Mouse (Mus musculus): ENCODE data around the gene Ttpal. TPM values are rescaled to one million over a fixed set of nuclear protein-coding genes. Genes with fewer than 3 reads are reported as not detected.

Ttpal gene
- polyA plus RNA-seq (2011; ENCODE audit: insufficient read length, low read depth, missing spikeins), result 40.7 TPM in 2 replicates

DNA sequence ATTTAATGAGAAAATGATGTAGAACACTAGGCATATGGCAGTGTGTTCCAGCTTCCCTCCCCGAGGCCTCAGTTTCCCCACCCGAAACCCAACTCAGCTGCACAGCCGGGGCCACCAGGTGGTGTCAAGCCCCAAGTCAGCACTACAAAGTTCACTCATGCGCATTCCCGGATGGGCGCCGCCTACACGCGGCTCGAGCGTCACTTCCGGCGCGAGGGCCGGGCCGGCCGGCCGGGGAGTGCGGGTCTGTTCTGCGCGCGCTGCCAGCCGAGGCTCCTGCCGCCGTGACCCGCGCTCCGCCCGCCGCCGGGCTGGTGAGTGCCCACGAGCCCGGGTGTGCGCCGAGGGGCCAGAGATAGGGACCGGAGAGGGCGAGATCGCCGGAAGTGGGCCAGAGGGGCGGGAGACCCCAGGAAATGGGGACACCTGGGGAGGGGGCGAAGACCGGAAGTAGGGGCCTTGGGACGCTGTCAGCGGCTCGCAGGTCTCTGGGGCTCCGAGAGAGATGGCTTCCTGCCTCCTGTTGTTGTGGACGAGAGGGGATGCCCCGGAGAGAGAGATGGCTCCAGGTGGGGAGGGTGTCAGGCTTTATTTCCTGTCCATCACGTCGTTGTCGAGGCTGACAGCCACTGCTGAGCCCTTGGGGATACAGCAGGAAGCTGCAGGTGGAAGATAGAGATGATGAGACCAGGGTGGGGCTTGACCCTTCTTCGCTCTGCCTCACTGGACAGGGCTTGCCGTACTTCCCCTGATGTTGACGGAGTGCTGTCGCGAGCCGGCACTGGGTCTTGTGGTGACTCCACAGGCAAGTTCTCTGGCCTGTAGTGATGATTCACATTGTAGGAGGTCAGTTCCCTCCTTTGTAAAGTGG, at the start of gene Ttpal:
Gene Ttpal, plus strand, starts transcription at position 214 of the 871 bp plus-strand sequence.
- Histone ChIP-seq H3K27ac (ENCODE audit: insufficient read depth, low read length) (no peak within 1 kb of the TSS), H3K4me1 (ENCODE audit: control insufficient read depth, insufficient read depth, low read length) (no peaks in the 10 kb centered on the region), H3K4me3 (ENCODE audit: insufficient read depth, low read length) (peak within 1 kb of the TSS; percentile 80)
- TF ChIP-seq POLR2A (IDR thresholded peaks at IDR 0.05; ENCODE audit: low read depth, low read length) (peak; percentile 79), CTCF (IDR thresholded peaks at IDR 0.05; ENCODE audit: borderline replicate concordance, insufficient read depth, low read length) (peak; percentile 45; the same call in 1 of the 2 replicates)

DNA sequence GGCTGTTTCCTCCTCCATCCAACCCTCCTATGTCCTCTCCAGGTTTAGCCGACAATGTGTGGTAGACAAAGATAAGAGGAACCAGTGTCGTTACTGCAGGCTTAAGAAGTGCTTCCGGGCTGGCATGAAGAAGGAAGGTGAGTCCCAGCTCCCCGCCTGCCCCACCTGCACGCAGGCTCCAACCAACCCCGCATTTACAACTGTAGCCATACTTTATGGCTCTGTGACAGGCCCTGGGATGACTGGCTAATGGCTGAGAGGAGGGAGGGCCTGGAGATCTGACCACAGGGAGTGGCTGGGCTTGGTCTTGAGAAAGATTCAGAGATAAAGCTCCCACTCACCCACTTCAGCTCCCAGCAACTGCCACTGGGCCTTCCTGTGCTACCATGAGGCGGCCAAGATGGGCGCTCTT, 49.6 kb upstream of the Ttpal start:
- Histone ChIP-seq H3K27ac (ENCODE audit: insufficient read depth, low read length) (no peak overlapping the region), H3K4me3 (ENCODE audit: insufficient read depth, low read length) (no peak overlapping the region), H3K4me1 (ENCODE audit: control insufficient read depth, insufficient read depth, low read length) (no peaks in the 10 kb centered on the region)
- TF ChIP-seq POLR2A (IDR thresholded peaks at IDR 0.05; ENCODE audit: low read depth, low read length), result no peak
- TF ChIP-seq CTCF (IDR thresholded peaks at IDR 0.05; ENCODE audit: borderline replicate concordance, insufficient read depth, low read length), result no peak

GRCm38 (mm10) chr2:163554425-163554982, 47.6 kb upstream of the Ttpal start:
- no peak overlapping the region for H3K4me3 ChIP-seq (ENCODE audit: insufficient read depth, low read length)
- H3K4me1 ChIP-seq (ENCODE audit: control insufficient read depth, insufficient read depth, low read length), result no peaks in the 10 kb centered on the region
- H3K27ac ChIP-seq (ENCODE audit: insufficient read depth, low read length), result no peak overlapping the region
- TF ChIP-seq CTCF (IDR thresholded peaks at IDR 0.05; ENCODE audit: borderline replicate concordance, insufficient read depth, low read length) (no peak), POLR2A (IDR thresholded peaks at IDR 0.05; ENCODE audit: low read depth, low read length) (no peak)

DNA sequence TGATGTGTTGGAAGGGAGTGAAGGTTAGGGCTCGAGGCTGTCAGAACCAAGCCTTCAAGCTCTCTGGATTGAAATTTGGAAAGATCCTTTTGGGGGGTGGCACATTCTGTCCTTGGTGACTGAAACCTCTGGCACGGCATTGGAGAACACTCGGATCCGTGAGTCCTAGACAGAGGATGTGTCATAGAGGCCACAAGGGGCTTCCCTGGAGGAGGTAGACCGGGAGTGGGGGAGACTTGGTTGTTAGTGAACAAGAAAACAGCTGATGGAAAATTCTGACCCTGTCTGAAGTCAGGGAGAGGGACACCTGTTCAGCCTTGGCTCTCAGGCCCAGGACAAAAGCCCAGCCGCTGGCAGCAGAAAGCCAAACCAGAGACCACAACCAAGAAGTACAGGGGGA, 47.1 kb upstream of the Ttpal start:
- no peaks in the 10 kb centered on the region for H3K4me1 ChIP-seq (ENCODE audit: control insufficient read depth, insufficient read depth, low read length)
- TF ChIP-seq POLR2A (IDR thresholded peaks at IDR 0.05; ENCODE audit: low read depth, low read length) (no peak), CTCF (IDR thresholded peaks at IDR 0.05; ENCODE audit: borderline replicate concordance, insufficient read depth, low read length) (no peak)
- H3K27ac ChIP-seq (ENCODE audit: insufficient read depth, low read length), result no peak overlapping the region
- H3K4me3 ChIP-seq (ENCODE audit: insufficient read depth, low read length), result no peak overlapping the region

DNA sequence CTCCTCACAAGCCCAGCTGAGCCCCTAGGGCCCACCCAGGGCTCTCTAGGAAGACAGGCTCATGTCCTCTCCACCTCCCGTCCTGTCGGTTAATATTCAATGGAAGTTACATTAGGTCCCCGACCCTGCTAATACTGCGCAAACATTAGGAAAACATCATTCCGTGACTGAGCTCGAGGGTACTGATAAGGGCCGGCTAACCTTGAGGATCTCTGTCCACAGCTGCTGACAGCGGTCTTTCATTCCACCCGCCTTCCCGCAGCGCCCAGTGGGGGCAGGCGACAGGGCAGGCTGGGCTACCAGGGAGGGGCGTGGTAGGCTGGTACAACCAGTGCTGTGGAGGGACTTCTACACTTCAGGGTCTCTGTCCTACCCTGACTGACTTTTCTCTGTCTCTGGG, 46.7 kb upstream of the Ttpal start:
- no peak for TF ChIP-seq CTCF (IDR thresholded peaks at IDR 0.05; ENCODE audit: borderline replicate concordance, insufficient read depth, low read length)
- no peak for TF ChIP-seq POLR2A (IDR thresholded peaks at IDR 0.05; ENCODE audit: low read depth, low read length)
- no peak overlapping the region for H3K4me3 ChIP-seq (ENCODE audit: insufficient read depth, low read length)
- H3K27ac ChIP-seq (ENCODE audit: insufficient read depth, low read length), result no peak overlapping the region
- no peaks in the 10 kb centered on the region for H3K4me1 ChIP-seq (ENCODE audit: control insufficient read depth, insufficient read depth, low read length)

- TF ChIP-seq CTCF (IDR thresholded peaks at IDR 0.05; ENCODE audit: borderline replicate concordance, insufficient read depth, low read length) (no peak), POLR2A (IDR thresholded peaks at IDR 0.05; ENCODE audit: low read depth, low read length) (no peak)
- no peak overlapping the region for H3K4me3 ChIP-seq (ENCODE audit: insufficient read depth, low read length)
- H3K27ac ChIP-seq (ENCODE audit: insufficient read depth, low read length), result no peak overlapping the region
Measured at GRCm38 (mm10) chr2:163558548-163558947, 43.6 kb upstream of the Ttpal start.

DNA sequence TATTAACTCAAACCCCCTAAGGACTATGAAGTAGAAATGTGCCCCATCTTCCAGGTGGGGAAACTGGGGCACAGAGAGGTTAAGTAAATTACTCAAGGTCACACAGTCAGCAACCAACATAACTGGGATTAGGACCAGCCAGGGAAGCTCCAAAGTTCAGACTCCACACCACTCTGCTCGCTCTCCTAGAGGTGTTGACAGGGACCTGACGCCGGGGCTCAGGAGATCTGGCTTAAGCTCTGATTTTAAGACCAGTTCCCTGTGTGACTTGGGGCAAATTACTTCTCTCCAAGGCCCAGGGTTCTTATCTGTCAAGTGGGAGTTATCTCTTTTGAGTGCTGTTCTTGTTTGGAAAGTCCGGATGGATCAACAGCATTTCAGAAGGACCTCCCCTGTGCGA, 42.9 kb upstream of the Ttpal start:
- Histone ChIP-seq H3K27ac (ENCODE audit: insufficient read depth, low read length) (no peak overlapping the region), H3K4me3 (ENCODE audit: insufficient read depth, low read length) (no peak overlapping the region), H3K4me1 (ENCODE audit: control insufficient read depth, insufficient read depth, low read length) (no peaks in the 10 kb centered on the region)
- TF ChIP-seq POLR2A (IDR thresholded peaks at IDR 0.05; ENCODE audit: low read depth, low read length) (no peak), CTCF (IDR thresholded peaks at IDR 0.05; ENCODE audit: borderline replicate concordance, insufficient read depth, low read length) (no peak)

More at GRCm38 (mm10) chr2:163558548-163558947, 43.6 kb upstream of the Ttpal start:
- H3K4me1 ChIP-seq (ENCODE audit: control insufficient read depth, insufficient read depth, low read length), result no peaks in the 10 kb centered on the region

DNA sequence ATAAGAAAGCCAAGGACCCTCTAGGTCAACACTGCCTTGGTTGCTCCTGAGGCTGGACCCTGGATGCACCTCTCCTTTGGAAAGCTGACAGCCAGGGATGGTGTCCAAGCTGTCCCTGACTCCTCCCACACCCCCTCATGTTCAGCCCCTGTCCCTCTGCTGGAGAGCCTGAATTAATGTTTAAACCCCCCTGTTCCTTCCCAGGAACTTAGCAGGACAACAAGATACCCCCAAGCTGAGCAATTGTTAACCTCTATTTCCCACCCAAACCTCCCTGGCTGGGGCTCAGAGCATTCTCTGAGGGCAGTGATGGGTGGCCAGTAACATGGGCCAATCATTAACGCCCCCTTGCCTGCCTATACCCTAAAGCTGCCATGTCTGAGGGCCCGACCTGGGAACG, 41.9 kb upstream of the Ttpal start:
- Histone ChIP-seq H3K27ac (ENCODE audit: insufficient read depth, low read length) (no peak overlapping the region), H3K4me1 (ENCODE audit: control insufficient read depth, insufficient read depth, low read length) (no peaks in the 10 kb centered on the region), H3K4me3 (ENCODE audit: insufficient read depth, low read length) (no peak overlapping the region)
- no peak for TF ChIP-seq POLR2A (IDR thresholded peaks at IDR 0.05; ENCODE audit: low read depth, low read length)
- TF ChIP-seq CTCF (IDR thresholded peaks at IDR 0.05; ENCODE audit: borderline replicate concordance, insufficient read depth, low read length), result no peak

DNA sequence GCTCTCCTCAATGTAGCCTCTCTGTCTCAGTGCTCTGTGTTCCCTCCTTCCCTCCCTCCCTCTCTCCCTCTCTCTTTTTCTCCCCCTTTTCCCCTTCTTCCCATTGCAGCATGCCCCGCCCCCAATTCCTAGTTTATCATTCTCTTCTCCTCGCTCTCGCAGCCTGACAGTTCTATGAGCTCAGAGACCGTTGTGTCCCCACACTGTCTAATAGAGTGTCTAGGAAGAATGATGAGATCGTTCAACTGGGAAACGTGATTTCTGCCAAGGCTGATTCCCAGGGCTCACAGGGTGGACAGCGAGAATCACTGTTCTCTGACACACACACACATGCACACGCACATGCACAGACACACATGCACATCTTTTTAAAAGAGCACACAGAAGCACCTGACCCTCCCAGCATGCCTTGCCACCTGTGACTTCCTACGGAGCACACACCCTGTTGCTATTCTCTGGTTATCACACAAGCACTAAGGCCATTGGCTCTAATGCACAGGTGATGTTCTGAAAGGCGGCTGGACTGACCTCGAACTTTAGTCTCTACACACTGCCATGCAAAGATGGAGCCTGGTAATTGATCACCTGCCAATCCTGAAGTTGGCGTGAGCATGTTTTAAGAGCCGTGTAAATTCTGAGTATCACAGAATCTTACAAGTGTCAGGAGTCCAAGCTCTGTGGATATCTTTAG, 40.7 kb upstream of the Ttpal start:
- Histone ChIP-seq H3K4me1 (ENCODE audit: control insufficient read depth, insufficient read depth, low read length) (no peaks in the 10 kb centered on the region), H3K27ac (ENCODE audit: insufficient read depth, low read length) (no peak overlapping the region), H3K4me3 (ENCODE audit: insufficient read depth, low read length) (no peak overlapping the region)
- TF ChIP-seq CTCF (IDR thresholded peaks at IDR 0.05; ENCODE audit: borderline replicate concordance, insufficient read depth, low read length) (no peak), POLR2A (IDR thresholded peaks at IDR 0.05; ENCODE audit: low read depth, low read length) (no peak)

Data from embryonic fibroblast, embryonic 13.5 days (primary cell).